Mouse (Mus musculus) heart, postnatal 0 days (tissue): ENCODE results near the gene Smad3. TPM values are rescaled to one million over a fixed set of nuclear protein-coding genes. Genes with fewer than 3 reads are reported as not detected.

Experiments used
- ATAC-seq: fragments of 200-750 bp; cut with Nextera tagmentation; 2 replicates; pipeline ENCODE4 v1.8.0; 2017; ENCODE audit warnings: low read depth, moderate number of reproducible peaks, moderate library complexity; ENCODE audit not compliant: insufficient read depth
- DNase-seq: peaks from one replicate; pipeline ENCODE4 v3.0.0-alpha.2; 2016; ENCODE audit warnings: low spot score
- H3K27ac ChIP-seq: fragments of 300-500 bp; sonication (generic); 2 replicates; pipeline ENCODE4 v1.5.1; 2014; ENCODE audit warnings: low read depth, mild to moderate bottlenecking
- H3K27me3 ChIP-seq: fragments of 300-500 bp; sonication (generic); 2 replicates; pipeline ENCODE4 v1.6.1; 2014; ENCODE audit warnings: low read length, mixed read lengths; ENCODE audit not compliant: control insufficient read depth, insufficient read depth
- H3K36me3 ChIP-seq: fragments of 300-500 bp; sonication (generic); replicated peaks from 2 replicates; pipeline ENCODE4 v1.6.1; 2014; ENCODE audit warnings: low read length, mixed read lengths; ENCODE audit not compliant: control insufficient read depth, insufficient read depth
- H3K4me1 ChIP-seq: fragments of 300-500 bp; sonication (generic); 2 replicates; pipeline ENCODE4 v1.6.1; 2014; ENCODE audit warnings: antibody characterized with exemption; ENCODE audit not compliant: control insufficient read depth, insufficient read depth
- H3K4me2 ChIP-seq: fragments of 300-500 bp; sonication (generic); 2 replicates; pipeline ENCODE4 v1.6.1; 2014; ENCODE audit warnings: low read depth, mild to moderate bottlenecking, low read length, moderate library complexity
- H3K4me3 ChIP-seq: fragments of 300-500 bp; sonication (generic); 2 replicates; pipeline ENCODE4 v1.5.1; 2014; ENCODE audit warnings: low read depth, low read length
- H3K9ac ChIP-seq: fragments of 300-500 bp; sonication (generic); replicated peaks from 2 replicates; pipeline ENCODE4 v1.6.1; 2014; ENCODE audit warnings: low read depth, low read length, mixed read lengths
- H3K9me3 ChIP-seq: fragments of 300-500 bp; sonication (generic); replicated peaks from 2 replicates; pipeline ENCODE4 v1.6.1; 2016; ENCODE audit warnings: low read length; ENCODE audit not compliant: control insufficient read depth
- CTCF ChIP-seq: IDR thresholded peaks from 2 replicates; pipeline ENCODE4 v1.5.1; 2016; ENCODE audit warnings: antibody characterized with exemption, control low read depth, low read depth
- EP300 ChIP-seq: IDR thresholded peaks from 2 replicates; pipeline ENCODE4 v1.6.1; 2016; ENCODE audit warnings: antibody characterized with exemption, low read depth
- WGBS: fragments of 180-500 bp; shearing (Covaris S2); extraction: QIAGEN DNeasy Blood & Tissue Kit; methylation state at CpG from one replicate; pipeline ENCODE4 v1.1.7; 2014; 5-methylcytosine and 5-hydroxymethylcytosine counted together
- polyA plus RNA-seq: library from polyadenylated mRNA; unstranded; fragments of >200 nt; fragmentation: Nextera tagmentation; extraction: Ambion mirVana; gene quantifications from 2 replicates; pipeline ENCODE4 v1.2.1, GENCODE M21; 2015
- total RNA-seq: library from RNA; depleted of rRNA; stranded (reverse); fragments of >200 nt; gene quantifications from 2 replicates; pipeline ENCODE4 v1.2.3, GENCODE M21; 2014; ENCODE audit warnings: low replicate concordance

Smad3 gene
- total and polyA plus RNA-seq, 2 experiments from 2014 or later, result 6.0 to 30.2 TPM

DNA sequence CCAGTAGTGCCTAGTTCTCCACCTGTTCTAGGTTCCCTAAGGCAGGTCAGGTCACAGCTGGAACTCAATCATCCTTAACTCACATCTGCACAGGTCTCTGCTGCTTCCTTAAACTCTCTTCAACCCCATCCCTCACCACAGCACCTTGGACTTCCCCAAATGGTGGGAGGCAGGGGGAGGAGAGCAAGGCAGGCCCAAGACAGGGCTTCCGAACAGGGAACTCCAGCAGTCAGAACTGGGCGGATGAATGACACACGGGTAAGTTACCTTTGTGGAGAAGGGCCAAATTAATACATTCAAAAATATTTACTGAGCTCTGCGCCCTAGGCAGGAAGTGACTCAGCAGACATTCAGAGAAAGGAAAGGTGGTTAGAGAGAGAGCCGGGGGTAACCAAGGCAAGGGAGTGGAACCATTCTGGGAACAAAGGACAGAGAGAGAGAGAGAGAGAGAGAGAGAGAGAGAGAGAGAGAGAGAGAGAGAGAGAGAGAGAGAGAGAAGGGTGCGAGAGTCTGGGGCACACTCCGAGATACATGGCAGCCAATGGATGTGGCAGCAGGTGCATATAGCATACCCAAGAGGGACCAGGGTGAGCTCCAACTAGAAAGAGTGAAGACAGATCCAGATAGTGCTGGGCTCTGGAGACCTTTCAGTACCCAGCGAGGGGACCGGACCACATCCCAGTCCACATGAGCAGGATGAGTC is 36.1 kb downstream of the Smad3 start:
- DNase-seq (no peak), ATAC-seq (no peak)
- 68% methylated on average over 9 of the region's 9 CpGs for WGBS
- Histone ChIP-seq H3K4me1 (peaks cover 75% of the 10 kb centered on the region), H3K4me2 (no peak overlapping the region), H3K9ac (no peak overlapping the region), H3K27me3 (no peaks in the 10 kb centered on the region), H3K27ac (no peak overlapping the region), H3K4me3 (no peak overlapping the region), H3K9me3 (no peaks in the 10 kb centered on the region), H3K36me3 (no peaks in the 10 kb centered on the region)
- TF ChIP-seq EP300, result no peak
- no peak for TF ChIP-seq CTCF

DNA sequence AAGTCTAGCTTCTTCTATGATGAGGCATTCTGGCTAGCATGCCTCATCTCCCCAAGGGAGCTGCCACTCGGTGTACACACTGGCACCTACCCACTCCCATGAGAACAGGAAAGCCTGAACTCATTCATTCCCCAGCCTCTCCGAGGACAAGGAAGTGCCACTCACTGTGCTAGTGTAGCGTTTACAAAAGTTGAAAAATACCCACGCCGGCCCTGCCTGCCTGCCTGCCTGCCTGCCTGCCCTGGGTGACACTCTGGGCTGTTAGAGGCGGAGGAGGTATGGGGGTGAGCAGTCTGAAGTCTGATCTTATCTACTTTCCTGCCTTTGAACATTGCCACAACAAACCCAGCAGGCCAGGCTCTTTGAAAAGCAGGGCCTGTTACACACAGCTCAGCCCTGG is 37.1 kb downstream of the Smad3 start:
- DNase-seq (no peak), ATAC-seq (no peak)
- Histone ChIP-seq H3K9ac (no peak overlapping the region), H3K27ac (no peak overlapping the region; the same call in 1 of the 2 replicates), H3K36me3 (no peaks in the 10 kb centered on the region), H3K4me3 (no peak overlapping the region), H3K4me1 (peaks cover 75% of the 10 kb centered on the region), H3K9me3 (no peaks in the 10 kb centered on the region), H3K4me2 (no peak overlapping the region), H3K27me3 (no peaks in the 10 kb centered on the region)
- TF ChIP-seq CTCF (no peak), EP300 (no peak)
- 28% methylated on average over 6 of the region's 6 CpGs for WGBS

GRCm38 (mm10) chr9:63719770-63720440 is 37.9 kb downstream of the Smad3 start:
- Histone ChIP-seq H3K36me3 (no peaks in the 10 kb centered on the region), H3K27ac (no peak overlapping the region), H3K4me2 (no peak overlapping the region), H3K27me3 (no peaks in the 10 kb centered on the region), H3K4me1 (peaks cover 77% of the 10 kb centered on the region), H3K9me3 (no peaks in the 10 kb centered on the region), H3K4me3 (no peak overlapping the region), H3K9ac (no peak overlapping the region)
- WGBS, result 66% methylated on average over 16 of the region's 16 CpGs
- DNase-seq, result no peak
- no peak for TF ChIP-seq EP300
- no peak for TF ChIP-seq CTCF
- no peak for ATAC-seq

- TF ChIP-seq EP300, result no peak
- no peak for TF ChIP-seq CTCF
- H3K36me3 ChIP-seq, result no peaks in the 10 kb centered on the region
- no peaks in the 10 kb centered on the region for H3K27me3 ChIP-seq
- no peak overlapping the region for H3K4me3 ChIP-seq
- ATAC-seq, result no peak
- H3K9ac ChIP-seq, result no peak overlapping the region
- H3K27ac ChIP-seq, result no peak overlapping the region
- no peaks in the 10 kb centered on the region for H3K9me3 ChIP-seq
- whole genome bisulfite sequencing, result 86% methylated on average over 9 of the region's 9 CpGs
- no peak for DNase-seq
- peaks cover 74% of the 10 kb centered on the region for H3K4me1 ChIP-seq
- H3K4me2 ChIP-seq, result no peak overlapping the region
Observed at GRCm38 (mm10) chr9:63718735-63719358, 38.9 kb downstream of the Smad3 start.

DNA sequence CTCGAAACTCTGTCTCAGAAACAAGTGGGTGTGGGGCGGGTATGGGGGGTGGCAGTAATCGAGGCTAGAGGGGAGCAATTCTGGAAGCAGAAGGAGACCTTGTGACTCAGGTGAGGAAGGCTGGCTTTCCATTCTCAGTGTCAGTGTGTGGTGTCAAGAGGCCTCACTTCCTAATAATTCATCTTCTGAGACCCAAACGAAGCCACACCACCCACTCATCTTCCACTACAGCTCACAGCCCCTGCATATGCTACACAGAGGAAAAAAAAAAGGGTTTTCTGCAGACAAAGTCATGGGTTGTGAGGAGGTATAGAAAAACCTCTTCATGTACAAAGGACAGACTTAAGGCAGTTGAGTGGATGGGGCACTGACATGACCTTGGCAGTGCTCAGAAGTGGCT is 39.6 kb downstream of the Smad3 start:
- Histone ChIP-seq H3K4me1 (peaks cover 67% of the 10 kb centered on the region), H3K9me3 (no peaks in the 10 kb centered on the region), H3K4me3 (no peak overlapping the region), H3K4me2 (no peak overlapping the region), H3K36me3 (no peaks in the 10 kb centered on the region), H3K27ac (no peak overlapping the region), H3K27me3 (no peaks in the 10 kb centered on the region), H3K9ac (no peak overlapping the region)
- WGBS, result 85% methylated on average over 4 of the region's 4 CpGs
- no peak for ATAC-seq
- no peak for DNase-seq
- TF ChIP-seq CTCF (no peak), EP300 (no peak)
